Mouse (Mus musculus) hindbrain, embryonic 11.5 days (tissue): ENCODE measurements at regions not wholly inside any gene's neighbourhood (a gene's known extent, or its start where the extent isn't known, plus 50 kb on each side); places are given as distances from the start of the nearest gene placed in this dataset.

Source experiments
- ATAC-seq: fragments of 200-750 bp; cut with Nextera tagmentation; 2 replicates; pipeline ENCODE4 v1.8.0; 2017; ENCODE audit warnings: mild to moderate bottlenecking, moderate TSS enrichment, moderate library complexity; ENCODE audit not compliant: low FRiP score
- DNase-seq: peaks from one replicate; pipeline ENCODE4 v3.0.0-alpha.2; 2015; ENCODE audit warnings: low spot score
- H3K27ac ChIP-seq: fragments of 300-500 bp; sonication (generic); 2 replicates; pipeline ENCODE4 v1.5.1; 2014; ENCODE audit warnings: mild to moderate bottlenecking, low read depth, low read length
- H3K27me3 ChIP-seq: fragments of 300-500 bp; sonication (generic); 2 replicates; pipeline ENCODE4 v1.6.1; 2014; ENCODE audit warnings: mild to moderate bottlenecking, low read length, moderate library complexity, mixed read lengths; ENCODE audit not compliant: control insufficient read depth, insufficient read depth
- H3K36me3 ChIP-seq: fragments of 300-500 bp; sonication (generic); 2 replicates; pipeline ENCODE4 v1.6.1; 2014; ENCODE audit warnings: mild to moderate bottlenecking, low read length, moderate library complexity, mixed read lengths; ENCODE audit not compliant: control insufficient read depth, insufficient read depth
- H3K4me1 ChIP-seq: fragments of 300-500 bp; sonication (generic); replicated peaks from 2 replicates; pipeline ENCODE4 v1.6.1; 2014; ENCODE audit warnings: low read length, mixed read lengths; ENCODE audit not compliant: control insufficient read depth, insufficient read depth
- H3K4me2 ChIP-seq: fragments of 300-500 bp; sonication (generic); replicated peaks from 2 replicates; pipeline ENCODE4 v1.6.1; 2014; ENCODE audit warnings: mild to moderate bottlenecking, low read depth, low read length
- H3K4me3 ChIP-seq: fragments of 300-500 bp; sonication (generic); 2 replicates; pipeline ENCODE4 v1.5.1; 2014; ENCODE audit warnings: low read depth, low read length
- H3K9ac ChIP-seq: fragments of 300-500 bp; sonication (generic); 2 replicates; pipeline ENCODE4 v1.6.1; 2014; ENCODE audit warnings: low read depth, low read length
- H3K9me3 ChIP-seq: fragments of 300-500 bp; sonication (generic); 2 replicates; pipeline ENCODE4 v1.6.1; 2016; ENCODE audit warnings: low read length; ENCODE audit not compliant: control insufficient read depth
- WGBS: fragments of 180-500 bp; shearing (Covaris S2); extraction: QIAGEN DNeasy Blood & Tissue Kit; methylation state at CpG from one replicate; pipeline ENCODE4 v1.1.7; 2014; 5-methylcytosine and 5-hydroxymethylcytosine counted together

DNA sequence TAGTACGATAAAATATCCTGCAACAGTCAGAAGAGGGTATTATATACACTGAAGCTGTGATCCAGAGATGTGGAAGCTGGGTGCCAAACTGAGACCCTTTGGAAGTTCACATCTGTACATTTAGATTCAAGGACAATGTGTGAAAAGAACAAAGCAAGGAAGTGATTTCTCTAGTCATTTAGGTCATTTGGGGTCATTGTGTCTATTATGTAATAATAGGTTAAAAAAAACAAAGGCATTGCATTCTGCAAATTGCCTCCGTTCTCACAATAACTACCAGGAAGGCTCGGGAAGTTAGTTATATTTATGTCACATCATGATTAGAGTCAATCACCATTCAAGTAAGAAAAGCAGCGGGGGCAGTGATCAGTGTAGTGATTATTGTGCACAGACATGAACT is 563.3 kb downstream of the Trim52 start:
- ATAC-seq, result no peak
- no peak overlapping the region for H3K9ac ChIP-seq
- no peak for DNase-seq

DNA sequence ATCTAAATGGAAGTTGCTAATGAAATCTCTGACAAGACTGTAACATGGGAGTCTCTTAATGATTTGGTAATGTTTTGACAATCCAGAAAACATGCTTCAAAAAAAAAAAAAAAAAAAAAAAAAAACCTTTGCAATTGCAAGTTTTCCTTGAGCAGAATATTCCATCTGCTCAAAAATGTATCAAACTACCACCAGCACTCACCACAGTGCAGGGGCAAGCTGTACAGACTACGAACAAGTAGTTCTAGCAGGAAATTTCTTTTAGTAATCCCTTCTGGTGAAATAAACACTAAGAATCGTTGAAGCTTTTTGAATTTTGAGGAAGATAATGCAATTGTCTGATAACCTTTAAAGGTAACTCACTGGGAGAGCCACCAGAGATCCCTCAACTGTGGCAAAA is 572.0 kb downstream of the Trim52 start:
- WGBS, result 83% methylated on average over 2 of the region's 2 CpGs
- Histone ChIP-seq H3K9ac (no peak overlapping the region), H3K27me3 (no peaks in the 10 kb centered on the region), H3K4me3 (no peak overlapping the region), H3K27ac (no peak overlapping the region), H3K36me3 (no peaks in the 10 kb centered on the region), H3K9me3 (no peaks in the 10 kb centered on the region), H3K4me1 (no peaks in the 10 kb centered on the region), H3K4me2 (no peak overlapping the region)
- DNase-seq, result no peak
- no peak for ATAC-seq

More for the DNA sequence above, 563.3 kb downstream of the Trim52 start:
- 45% methylated on average over 4 of the region's 4 CpGs for WGBS
- Histone ChIP-seq H3K4me1 (no peaks in the 10 kb centered on the region), H3K4me2 (no peak overlapping the region), H3K36me3 (no peaks in the 10 kb centered on the region), H3K27me3 (no peaks in the 10 kb centered on the region), H3K27ac (no peak overlapping the region), H3K9me3 (no peaks in the 10 kb centered on the region), H3K4me3 (no peak overlapping the region)

DNA sequence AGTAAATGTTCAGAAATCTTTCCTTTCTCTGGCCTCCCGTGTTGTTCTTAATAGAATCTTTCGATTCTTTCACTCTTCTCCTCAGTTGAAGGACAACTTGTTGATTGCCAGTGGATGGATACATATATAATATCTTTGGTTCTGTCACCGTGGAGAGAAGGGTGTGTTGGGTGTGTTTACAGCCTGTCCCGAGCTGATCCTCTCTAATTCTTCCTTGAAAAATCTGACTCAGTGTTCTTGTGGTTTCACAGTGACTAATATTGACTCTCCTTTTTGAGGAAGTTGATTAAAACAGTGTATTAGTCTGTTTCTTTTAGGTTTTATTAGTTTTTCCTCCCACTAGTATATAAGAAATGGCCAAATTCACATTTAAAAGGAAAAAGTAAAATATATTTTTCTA is 575.2 kb downstream of the Trim52 start:
- no peak overlapping the region for H3K9ac ChIP-seq
- no peaks in the 10 kb centered on the region for H3K4me1 ChIP-seq
- no peaks in the 10 kb centered on the region for H3K27me3 ChIP-seq
- H3K9me3 ChIP-seq, result no peaks in the 10 kb centered on the region
- WGBS, result 82% methylated on average over 4 of the region's 4 CpGs
- H3K36me3 ChIP-seq, result no peaks in the 10 kb centered on the region
- H3K4me3 ChIP-seq, result no peak overlapping the region
- H3K4me2 ChIP-seq, result no peak overlapping the region
- ATAC-seq (no peak), DNase-seq (no peak)
- no peak overlapping the region for H3K27ac ChIP-seq

DNA sequence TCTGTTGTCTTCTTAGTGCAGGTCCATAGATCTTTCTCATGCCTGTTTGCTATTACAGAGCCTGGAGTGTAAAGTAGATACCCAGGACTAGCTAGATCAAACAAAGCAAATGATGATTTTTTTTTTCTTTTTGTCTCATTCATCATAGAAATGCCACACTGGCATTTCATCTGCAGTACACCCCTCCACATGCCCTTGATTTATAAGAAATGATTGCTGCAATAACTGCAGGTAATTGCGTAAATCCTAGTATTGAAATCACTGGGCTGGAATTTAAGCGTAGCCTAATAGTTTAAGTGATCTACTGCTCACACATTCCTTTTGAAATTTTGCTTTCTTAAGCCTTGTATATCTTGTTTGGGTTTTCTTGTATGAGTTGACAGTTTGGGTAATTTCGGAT is 581.4 kb downstream of the Trim52 start:
- no peak for ATAC-seq
- Histone ChIP-seq H3K9ac (no peak overlapping the region), H3K36me3 (no peaks in the 10 kb centered on the region), H3K27ac (no peak overlapping the region), H3K4me3 (no peak overlapping the region), H3K9me3 (no peaks in the 10 kb centered on the region), H3K4me2 (no peak overlapping the region), H3K4me1 (no peaks in the 10 kb centered on the region), H3K27me3 (no peaks in the 10 kb centered on the region)
- 86% methylated on average over 3 of the region's 3 CpGs for WGBS
- DNase-seq, result no peak

DNA sequence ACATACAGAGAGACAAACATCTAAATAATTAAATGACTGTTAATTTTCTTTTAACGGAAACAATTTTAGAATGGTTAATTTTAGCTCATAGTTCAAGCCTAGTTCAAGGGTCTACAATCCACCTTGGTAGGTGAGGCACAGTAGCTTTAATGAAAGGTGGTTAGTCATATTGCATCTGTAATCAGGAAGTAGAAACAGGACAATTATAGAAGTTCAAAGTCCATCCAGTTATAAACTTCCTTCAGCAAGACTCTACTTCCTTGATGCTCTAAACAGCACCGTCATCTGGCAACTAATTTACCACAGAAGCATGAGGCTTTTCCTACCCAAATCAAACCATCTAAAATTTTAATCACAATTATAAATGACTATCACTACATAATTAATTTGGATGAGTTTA is 608.0 kb downstream of the Trim52 start:
- no peaks in the 10 kb centered on the region for H3K9me3 ChIP-seq
- ATAC-seq (no peak), DNase-seq (no peak)
- H3K27ac ChIP-seq, result no peak overlapping the region
- 95% methylated on average over 2 of the region's 2 CpGs for WGBS
- no peaks in the 10 kb centered on the region for H3K4me1 ChIP-seq
- no peak overlapping the region for H3K4me3 ChIP-seq
- no peak overlapping the region for H3K9ac ChIP-seq
- H3K4me2 ChIP-seq, result no peak overlapping the region
- no peaks in the 10 kb centered on the region for H3K27me3 ChIP-seq
- no peaks in the 10 kb centered on the region for H3K36me3 ChIP-seq

DNA sequence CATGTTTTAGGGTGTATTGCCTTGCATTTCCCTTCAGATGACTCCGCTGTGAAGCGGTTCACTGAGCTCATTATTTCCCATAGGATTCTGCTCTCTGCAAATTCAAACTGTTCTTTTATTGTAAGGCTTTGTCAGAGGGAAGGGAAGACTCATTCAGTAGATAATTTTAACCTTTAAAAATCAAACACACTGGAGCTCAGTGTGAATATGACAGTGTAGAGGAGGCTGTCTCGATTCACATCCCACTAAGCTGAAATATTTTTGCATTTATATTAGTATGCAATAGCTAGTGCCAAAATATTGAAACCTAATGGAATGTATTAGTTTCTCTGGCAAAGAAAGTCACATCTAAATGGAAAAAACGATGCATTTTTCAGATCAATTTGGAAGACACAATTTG is 627.8 kb downstream of the Trim52 start:
- ATAC-seq (peak; percentile 19; the same call in 1 of the 2 replicates), DNase-seq (no peak)
- no peaks in the 10 kb centered on the region for H3K9me3 ChIP-seq
- no peak overlapping the region for H3K4me2 ChIP-seq
- no peak overlapping the region for H3K9ac ChIP-seq
- no peak overlapping the region for H3K4me3 ChIP-seq
- H3K4me1 ChIP-seq, result no peaks in the 10 kb centered on the region
- 82% methylated on average over 4 of the region's 4 CpGs for whole genome bisulfite sequencing
- no peaks in the 10 kb centered on the region for H3K36me3 ChIP-seq
- H3K27me3 ChIP-seq, result no peaks in the 10 kb centered on the region
- no peak overlapping the region for H3K27ac ChIP-seq

DNA sequence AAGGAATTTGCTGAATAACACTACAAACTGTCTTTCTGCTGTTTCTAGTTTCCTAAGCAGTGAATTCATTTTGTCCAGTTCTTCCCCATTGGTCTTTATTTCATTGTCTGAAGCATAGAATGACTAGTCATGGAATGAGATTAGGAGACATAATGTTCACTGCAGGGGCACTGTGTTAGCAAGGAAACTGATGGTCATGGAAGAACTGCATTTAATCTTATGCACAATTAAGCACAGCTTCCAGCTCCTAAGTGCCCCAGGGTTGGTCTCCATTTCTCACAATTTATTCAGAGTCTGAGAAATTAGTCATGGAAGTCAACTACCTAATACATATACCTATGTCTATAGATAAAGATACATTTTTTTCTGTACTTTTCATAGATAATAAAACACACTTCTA is 634.9 kb downstream of the Trim52 start:
- Histone ChIP-seq H3K4me3 (no peak overlapping the region), H3K4me1 (no peaks in the 10 kb centered on the region), H3K27ac (no peak overlapping the region), H3K9me3 (no peaks in the 10 kb centered on the region), H3K9ac (no peak overlapping the region), H3K36me3 (no peaks in the 10 kb centered on the region), H3K27me3 (no peaks in the 10 kb centered on the region), H3K4me2 (no peak overlapping the region)
- ATAC-seq (peak; percentile 68), DNase-seq (peak; percentile 4)

DNA sequence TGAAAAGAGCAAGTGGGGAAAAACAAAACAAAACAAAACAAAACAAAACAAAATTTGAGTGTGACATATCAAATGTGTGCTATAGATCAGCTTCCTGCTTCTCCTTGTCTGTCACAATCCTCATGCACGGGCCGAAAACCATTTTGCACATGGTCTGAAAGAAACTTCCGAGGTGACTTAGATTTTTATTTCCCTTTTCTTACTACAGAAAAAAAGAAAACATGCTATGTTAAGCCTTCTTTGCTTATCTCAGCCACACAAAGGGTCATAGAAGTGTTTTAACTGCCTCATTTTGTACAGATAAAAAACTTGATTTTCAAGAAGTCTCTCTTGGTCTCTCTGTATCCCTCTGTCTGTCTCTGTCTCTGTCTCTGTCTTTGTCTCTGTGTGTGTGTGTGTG is 654.2 kb downstream of the Trim52 start:
- no peak overlapping the region for H3K27ac ChIP-seq
- no peaks in the 10 kb centered on the region for H3K36me3 ChIP-seq
- no peaks in the 10 kb centered on the region for H3K9me3 ChIP-seq
- no peak overlapping the region for H3K4me3 ChIP-seq
- no peak for DNase-seq
- no peaks in the 10 kb centered on the region for H3K4me1 ChIP-seq
- no peak for ATAC-seq
- H3K9ac ChIP-seq, result no peak overlapping the region
- H3K4me2 ChIP-seq, result no peak overlapping the region
- 95% methylated on average over 3 of the region's 3 CpGs for WGBS
- no peaks in the 10 kb centered on the region for H3K27me3 ChIP-seq

DNA sequence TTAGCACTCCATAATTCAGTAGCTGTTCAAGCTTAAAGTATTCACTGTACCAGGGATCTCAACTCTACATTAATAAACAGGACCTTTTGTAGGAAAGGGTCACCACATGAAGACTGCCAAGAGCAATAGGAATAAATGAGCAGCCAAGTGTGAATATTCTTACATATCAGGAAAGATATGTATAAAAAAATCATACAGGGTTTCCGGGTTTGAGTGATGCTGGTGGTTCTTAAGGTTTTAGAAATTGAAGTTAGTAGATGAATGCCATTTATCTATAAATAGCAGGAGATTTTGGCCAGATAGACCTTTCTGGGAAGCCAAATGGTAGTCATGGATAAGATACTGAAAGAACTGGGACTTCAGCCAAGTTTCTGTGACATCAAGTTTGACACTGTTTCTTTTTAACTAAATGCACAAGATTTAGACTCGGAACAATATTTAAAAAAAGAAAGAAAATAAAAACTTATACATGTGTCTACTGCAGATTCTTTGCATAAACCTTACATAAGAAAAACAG is 657.1 kb downstream of the Trim52 start:
- no peak for ATAC-seq
- Histone ChIP-seq H3K9ac (no peak overlapping the region), H3K36me3 (no peaks in the 10 kb centered on the region), H3K27me3 (no peaks in the 10 kb centered on the region), H3K4me1 (no peaks in the 10 kb centered on the region), H3K27ac (no peak overlapping the region), H3K9me3 (no peaks in the 10 kb centered on the region), H3K4me3 (no peak overlapping the region), H3K4me2 (no peak overlapping the region)
- no peak for DNase-seq
- 91% methylated on average over 2 of the region's 2 CpGs for WGBS
